Mouse (Mus musculus) v-Abl transformed pro-B cells (cell line): ENCODE measurements around the gene Slc38a10.

Experiments used
- in situ Hi-C, 2 experiments: fragments of 400-800 bp; cut with MboI; formaldehyde crosslinking; loops; one replicate each; pipeline ENCODE4 v1.15.1; 2025; ENCODE audit not compliant: unreplicated experiment in 2 of 2

Gene Slc38a10

GRCm38 (mm10) chr11:120109558-120110210 lies 41.5 kb downstream of the Slc38a10 start:
- in situ Hi-C loops = loop anchor here (5.0 to 10.0 kb wide), 4 partner anchors 98 to 198 kb away; partner anchors contain the start of gene Chmp6 (in 1 of the 2)

- in situ Hi-C loops = loop anchor here in 1 of 2 experiments (10.0 kb wide), 1 partner anchor 193 kb away; the partner anchor contains the start of gene Chmp6
These were observed 43.4 kb downstream of the Slc38a10 start for GRCm38 (mm10) chr11:120107796-120108195.

- in situ Hi-C loops = loop anchor here in 1 of 2 experiments (10.0 kb wide), 1 partner anchor 192 kb away; the partner anchor contains the start of gene Chmp6
These were observed 44.1 kb downstream of the Slc38a10 start for GRCm38 (mm10) chr11:120107026-120107425.

DNA sequence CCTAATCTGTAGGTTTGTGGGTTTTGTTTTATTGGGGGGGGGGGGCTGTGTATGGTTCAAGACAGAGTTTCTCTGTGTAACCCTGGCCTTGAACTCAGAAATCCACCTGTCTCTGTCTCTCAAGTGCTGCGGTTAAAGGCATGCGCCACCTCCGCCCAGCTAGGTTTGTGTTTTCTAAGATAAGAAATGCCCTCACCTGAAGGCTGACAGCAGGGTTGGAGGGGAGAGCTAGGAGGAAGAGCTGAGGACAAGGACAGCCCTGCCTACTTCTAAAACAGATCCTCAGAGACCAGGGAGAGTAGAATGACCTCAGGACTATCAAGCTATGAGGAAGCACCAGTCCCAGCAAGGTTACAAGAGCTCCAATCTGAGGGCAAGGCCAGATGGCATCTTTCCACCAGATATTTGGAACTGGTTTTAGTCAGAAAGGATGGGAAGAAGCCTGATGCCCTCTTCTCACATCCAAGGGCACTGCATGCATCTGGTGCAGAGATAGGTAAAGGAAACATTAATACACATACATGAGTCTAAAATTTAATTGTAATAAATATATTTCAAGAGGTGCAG lies 47.6 kb downstream of the Slc38a10 start:
- in situ Hi-C loops = loop anchor here (5.0 to 10.0 kb wide), 4 partner anchors 76 to 196 kb away; partner anchors contain the start of gene Chmp6 (in 1 of the 2)

DNA sequence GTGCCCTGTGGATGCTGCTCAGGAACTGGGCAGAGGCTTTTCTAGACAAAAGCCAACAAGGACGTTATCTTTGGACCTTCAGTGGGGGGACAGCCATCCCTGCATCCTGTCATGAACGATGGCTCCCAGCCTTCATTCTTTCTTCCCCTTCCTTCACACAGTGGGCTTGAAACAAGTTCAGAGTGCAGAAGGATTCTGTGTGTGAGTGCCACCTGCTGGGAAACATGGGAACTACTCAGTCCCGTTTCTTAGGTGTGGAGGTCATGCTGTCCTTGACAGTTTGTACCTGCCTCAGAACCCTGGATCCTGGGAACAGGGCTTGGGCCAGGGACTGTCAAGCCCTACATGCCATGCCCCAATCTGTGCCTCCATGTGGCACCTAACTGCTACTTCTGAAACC lies 50.1 kb downstream of the Slc38a10 start:
- in situ Hi-C loops = loop anchor here (5.0 to 10.0 kb wide), 4 partner anchors 74 to 194 kb away; partner anchors contain the start of gene Chmp6 (in 1 of the 2)

DNA sequence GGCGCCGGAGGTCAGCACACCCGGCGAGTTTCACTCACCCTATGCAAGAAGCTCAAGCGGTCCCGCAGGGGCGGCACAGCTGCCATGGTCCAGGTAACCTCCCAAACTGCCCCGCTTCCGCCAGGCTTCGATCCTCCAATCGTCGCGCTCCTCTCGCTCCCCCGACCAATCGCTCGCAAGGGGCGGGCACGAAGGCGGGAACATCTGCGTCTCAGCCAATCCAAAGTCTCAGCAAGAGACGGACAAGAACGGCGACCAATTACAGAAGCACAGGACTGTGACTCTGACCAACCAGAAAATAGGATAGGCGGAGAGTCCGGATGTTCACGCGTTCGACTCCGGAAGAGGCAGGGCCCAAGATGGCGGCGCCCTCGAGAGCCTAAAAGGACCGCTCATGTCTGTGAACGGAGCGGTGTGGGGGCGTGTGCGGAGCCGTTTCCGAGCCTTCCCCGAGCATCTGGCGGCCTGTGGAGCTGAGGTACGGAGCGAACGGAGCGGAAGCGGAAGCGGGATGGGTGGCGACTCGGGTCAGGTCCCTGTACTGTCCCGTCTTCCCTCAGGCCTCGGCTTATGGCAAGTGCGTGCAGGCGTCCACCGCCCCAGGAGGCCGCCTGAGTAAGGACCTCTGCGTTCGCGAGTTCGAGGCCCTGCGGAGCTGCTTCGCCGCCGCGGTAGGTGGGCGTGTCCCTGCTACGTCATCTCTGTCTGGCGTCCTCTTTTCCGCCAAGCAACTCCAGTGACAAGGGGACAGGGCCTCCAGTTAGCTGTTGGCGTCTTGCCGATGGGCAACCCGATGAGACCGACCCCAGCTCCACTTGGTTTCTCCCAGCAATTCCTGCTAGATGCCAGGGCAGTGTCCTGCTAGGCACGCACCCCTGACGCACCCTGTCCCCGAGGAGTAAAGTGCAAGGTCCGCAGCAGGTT lies 52.3 kb downstream of the Slc38a10 start, which contains the start of the genes Tepsin and Ndufaf8:
Gene Tepsin, minus strand, starts transcription at position 144 of the 924 bp plus-strand sequence.
Gene Ndufaf8, plus strand, starts transcription at position 341 of the 924 bp plus-strand sequence.
- in situ Hi-C loops = no loop called here

GRCm38 (mm10) chr11:120092817-120093591 lies 58.1 kb downstream of the Slc38a10 start:
- in situ Hi-C loops = no loop called here

DNA sequence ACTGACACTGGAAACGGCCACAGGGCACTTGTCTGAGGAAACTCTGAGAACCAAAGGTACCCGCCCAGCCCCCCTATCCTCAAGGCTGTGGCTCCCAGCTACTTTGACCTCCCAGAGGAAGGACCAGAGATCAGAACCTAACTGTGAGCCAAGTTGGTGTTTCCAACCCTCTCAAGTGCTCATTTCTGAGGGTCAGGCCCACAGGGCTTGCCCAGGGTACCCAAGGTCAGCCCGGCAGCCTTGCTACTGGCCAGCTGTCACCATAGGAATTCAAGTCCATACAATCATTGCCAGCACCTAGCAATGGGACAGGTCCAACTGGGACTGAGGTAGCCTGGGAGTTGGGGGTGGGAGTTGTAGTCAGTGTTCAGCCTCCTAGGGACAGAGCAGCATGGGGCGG lies 60.5 kb downstream of the Slc38a10 start:
- in situ Hi-C loops = no loop called here

GRCm38 (mm10) chr11:120086702-120087152 lies 64.4 kb downstream of the Slc38a10 start, which contains the start of gene Cep131:
Cep131 (minus strand) TSS chr11:120086827.
- in situ Hi-C loops = no loop called here

- in situ Hi-C loops = no loop called here
These were observed 65.1 kb downstream of the Slc38a10 start for GRCm38 (mm10) chr11:120085891-120086627.

- in situ Hi-C loops = no loop called here
These were observed 70.9 kb downstream of the Slc38a10 start for GRCm38 (mm10) chr11:120080282-120080681.

DNA sequence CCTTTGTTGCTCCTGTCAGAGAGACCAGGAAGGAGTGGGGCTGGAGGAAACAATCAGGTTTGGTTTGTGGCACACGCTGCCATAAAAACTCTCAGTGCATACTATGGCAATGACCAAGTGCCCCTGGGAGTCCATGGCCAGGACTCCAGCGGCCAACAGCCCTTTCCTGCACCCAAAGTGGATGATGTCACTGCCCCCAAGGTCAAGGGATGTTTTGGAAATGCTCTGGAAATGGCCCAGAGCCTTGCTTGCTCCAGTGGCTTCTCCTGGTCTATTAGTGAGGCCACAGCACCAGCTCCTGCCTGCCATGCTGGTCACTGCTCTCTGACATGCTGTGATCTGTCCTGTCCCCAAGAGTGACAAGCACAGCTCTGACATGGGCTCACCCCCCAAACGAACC lies 75.0 kb downstream of the Slc38a10 start:
- in situ Hi-C loops = no loop called here

DNA sequence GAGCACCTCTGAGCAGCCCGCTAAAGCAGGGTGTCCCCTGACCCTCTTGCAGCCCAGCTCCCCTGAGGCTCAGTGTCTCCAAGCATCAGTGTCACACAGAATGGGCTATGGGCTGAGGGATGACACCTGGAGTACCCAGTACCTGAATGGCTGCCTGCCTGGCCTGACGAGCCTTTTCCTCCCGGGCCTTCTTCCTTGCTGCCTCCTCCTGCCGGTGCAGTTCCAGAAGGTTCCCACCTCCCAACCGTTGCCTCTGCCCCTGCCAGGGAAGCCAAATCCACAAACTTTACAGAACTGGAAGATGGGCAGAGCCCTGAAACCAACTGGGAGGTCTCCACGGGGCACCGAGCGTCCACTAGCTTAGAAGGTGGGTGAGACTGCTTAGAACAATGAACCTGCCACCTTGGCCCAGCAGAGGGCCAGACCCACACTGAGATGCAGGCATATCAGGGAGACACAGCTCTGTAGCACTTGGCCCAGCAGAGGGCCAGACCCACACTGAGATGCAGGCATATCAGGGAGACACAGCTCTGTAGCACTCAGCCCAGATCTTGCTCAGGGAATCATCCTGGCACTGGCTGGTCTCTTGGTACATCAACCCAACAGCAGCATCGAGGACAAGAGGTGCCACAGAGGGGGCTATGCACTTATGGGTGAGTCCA lies 78.0 kb downstream of the Slc38a10 start:
- in situ Hi-C loops = loop anchor here in 1 of 2 experiments (5.0 kb wide), 1 partner anchor 46 kb away; no protein-coding TSS in a partner anchor

DNA sequence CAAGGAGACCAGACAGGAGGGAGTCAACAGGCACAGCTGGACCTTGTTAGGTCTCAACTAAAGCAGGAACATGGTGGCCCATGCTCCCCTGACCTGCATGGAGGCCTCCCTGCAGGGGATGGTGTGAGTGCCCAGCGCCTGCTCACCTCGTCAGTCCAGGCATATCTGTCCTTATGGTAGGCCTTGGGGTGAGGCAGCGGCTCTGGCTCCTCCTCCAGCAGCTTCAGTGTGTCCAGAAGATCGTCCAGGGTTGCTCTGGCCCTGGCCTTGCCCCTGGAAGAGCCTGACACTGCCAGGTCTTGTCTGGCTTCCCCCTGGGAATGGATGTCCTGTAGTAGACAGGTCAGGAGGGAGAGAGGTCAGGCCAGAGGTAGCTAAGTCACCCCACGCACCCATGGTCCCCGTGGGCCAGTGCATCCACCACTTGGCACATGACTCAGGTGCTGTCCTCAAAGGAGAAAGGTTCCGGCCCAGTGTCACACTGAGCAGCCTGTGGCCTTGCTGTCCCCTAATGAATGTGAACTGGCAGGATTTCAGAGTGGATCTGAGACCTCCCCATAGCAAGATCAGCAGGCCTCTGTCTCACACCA lies 79.3 kb downstream of the Slc38a10 start:
- in situ Hi-C loops = loop anchor here in 1 of 2 experiments (5.0 kb wide), 1 partner anchor 45 kb away; no protein-coding TSS in a partner anchor

GRCm38 (mm10) chr11:120071065-120071464 lies 80.1 kb downstream of the Slc38a10 start:
- in situ Hi-C loops = loop anchor here in 1 of 2 experiments (5.0 kb wide), 1 partner anchor 44 kb away; no protein-coding TSS in a partner anchor

GRCm38 (mm10) chr11:120070286-120070930 lies 80.7 kb downstream of the Slc38a10 start:
- in situ Hi-C loops = loop anchor here in 1 of 2 experiments (5.0 kb wide), 1 partner anchor 43 kb away; no protein-coding TSS in a partner anchor

DNA sequence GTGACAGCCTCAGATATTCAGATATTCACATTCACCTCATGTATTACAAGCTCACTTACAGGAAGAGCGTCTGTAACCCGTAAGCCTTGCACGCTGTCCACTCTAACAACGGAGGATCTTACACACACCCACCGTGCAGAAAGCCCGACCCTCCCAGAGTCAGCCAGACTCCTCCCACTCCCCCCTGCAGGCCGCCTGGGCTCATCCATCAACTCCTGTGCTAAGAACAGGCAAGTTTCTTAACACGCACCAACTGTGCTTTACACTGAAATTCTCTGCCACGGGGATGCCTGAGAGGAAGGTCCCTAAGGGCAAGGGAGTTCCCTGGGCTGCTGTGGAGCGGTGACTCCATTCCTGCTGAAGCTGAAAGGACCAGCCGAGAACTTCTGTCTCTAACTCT lies 81.9 kb downstream of the Slc38a10 start:
- in situ Hi-C loops = no loop called here
